Mouse (Mus musculus): Measurements from ENCODE around the gene Itpa.
A peak's percentile ranks its signal among the peaks of the same experiment; 100 is the strongest.
"Not testable (repeated sequence)": the region's sequence is repeated elsewhere in the genome, so short reads cannot be mapped to it uniquely, and the experiment has no call there.

Itpa gene

DNA sequence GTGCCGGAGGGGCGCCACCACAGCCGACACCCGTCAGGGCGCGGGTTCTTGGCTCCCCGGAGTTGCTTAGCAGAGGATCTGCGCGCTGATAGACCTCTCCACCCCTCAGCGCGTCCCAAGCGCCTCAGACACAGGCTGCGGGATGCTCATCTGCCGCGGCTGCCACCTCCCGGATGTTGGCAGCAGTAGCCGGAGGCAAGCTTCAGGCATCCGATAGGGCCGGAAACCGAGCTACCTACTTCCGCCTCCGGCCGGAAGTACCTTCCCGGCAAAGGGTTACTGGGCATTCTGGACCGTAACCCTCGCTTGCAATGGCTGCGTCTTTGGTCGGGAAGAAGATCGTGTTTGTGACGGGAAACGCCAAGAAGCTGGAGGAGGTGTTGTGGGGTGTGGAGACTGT, at the start of gene Itpa:
TSS of gene Itpa (plus strand) at position 52 of the 400 bp plus-strand sequence.
- peak; percentile 92 for DNase-seq (ENCODE audit: low read depth, low spot score)

DNA sequence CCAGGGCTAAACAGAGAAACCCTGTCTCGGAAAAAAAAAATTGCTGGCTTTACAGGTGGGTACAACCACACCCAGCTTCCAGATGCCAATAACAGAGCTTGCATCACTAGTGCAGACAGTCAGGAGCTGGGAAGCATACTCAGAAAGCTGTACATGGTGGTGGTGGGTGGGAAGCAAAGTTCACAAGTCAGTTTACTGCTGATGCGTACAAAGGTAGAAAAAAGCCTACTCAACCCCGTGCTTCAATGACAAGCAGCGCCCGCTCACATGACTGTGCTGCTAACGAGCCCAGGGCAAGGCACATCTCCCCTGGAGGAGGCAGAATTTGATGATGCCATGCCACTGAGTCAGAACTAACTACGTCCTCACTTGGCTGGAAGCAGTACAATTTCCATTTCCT, 48.4 kb upstream of the Itpa start:
- DNase-seq (ENCODE audit: low read depth, low spot score), result no peak

DNA sequence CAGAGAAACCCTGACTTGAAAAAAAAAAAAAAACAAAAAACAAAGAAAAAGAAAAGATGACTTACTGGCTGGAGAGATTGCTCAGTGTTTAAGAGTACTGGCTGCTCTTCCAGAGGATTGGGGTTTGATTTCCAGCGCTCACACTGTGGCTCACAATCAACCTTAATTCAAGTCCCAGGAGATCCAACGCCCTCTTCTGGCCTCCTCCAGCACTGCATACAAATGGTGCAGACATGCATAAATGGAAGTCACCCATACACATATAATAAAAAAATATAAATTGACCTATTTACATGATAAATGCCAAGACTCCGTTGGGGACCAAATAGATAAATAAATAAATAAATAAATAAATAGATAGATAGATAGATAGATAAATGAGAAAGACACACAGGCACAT, 39.0 kb upstream of the Itpa start:
- DNase-seq (ENCODE audit: low read depth, low spot score), result no peak

DNA sequence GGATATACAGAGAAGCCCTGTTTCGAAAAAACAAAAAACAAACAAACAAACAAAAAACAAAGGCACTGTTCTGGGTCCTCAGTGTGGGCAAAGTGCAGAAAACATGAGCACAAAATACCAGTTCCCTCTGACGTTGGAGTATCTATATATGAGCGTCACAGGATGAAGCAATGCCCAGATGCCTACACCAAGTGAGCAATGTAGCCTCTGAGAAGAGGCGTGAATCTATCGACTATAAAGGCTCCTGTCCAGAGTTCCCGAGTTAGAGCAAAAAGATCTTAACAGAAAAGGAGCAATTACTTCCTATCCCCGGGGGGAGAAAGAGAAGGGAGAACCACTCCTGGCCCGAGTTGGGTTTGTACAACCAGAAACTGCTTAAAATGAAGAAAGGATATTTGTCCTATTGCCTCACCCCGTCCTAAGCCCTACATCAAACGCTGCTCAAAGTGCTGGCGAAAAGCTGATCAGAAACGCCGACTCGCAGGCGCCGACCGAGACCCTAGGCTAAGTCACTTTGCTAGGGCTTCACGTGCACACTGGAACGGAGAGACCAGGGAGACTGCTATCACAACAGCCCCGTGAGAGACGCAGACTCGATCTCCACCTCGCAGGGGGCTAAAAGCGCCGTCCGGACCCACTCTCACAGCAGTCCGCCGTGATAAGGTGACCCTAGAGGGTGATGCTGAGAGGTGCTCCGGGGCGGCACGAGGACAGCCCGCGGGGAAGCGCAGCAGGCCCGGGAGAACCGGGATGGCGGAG, 38.2 kb upstream of the Itpa start:
- DNase-seq (ENCODE audit: low read depth, low spot score), result no peak

DNA sequence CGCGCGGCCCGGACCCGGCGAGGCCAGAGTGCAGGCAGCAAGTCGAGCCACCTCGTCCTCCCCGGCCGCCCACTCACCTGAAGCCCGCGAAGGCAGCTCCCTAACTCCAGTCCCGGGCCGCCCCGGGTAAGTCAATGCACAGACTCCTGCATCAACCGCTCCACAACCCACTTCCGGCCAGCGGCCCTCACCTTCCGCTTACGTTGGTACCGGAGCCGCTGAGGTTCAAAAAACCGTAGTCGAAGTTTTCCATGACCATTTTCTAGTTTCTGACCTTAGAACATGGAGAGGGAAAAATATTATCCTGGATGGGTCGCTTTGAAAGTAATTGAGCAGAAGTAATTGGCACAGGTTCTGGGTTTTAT, 37.6 kb upstream of the Itpa start, which contains the start of the genes Fastkd5 and Ubox5:
TSS of gene Fastkd5 (minus strand) at position 189 of the 365 bp plus-strand sequence.
TSS of gene Ubox5 (minus strand) at position 200 of the 365 bp plus-strand sequence.
- peak; percentile 79 for DNase-seq (ENCODE audit: low read depth, low spot score)

DNA sequence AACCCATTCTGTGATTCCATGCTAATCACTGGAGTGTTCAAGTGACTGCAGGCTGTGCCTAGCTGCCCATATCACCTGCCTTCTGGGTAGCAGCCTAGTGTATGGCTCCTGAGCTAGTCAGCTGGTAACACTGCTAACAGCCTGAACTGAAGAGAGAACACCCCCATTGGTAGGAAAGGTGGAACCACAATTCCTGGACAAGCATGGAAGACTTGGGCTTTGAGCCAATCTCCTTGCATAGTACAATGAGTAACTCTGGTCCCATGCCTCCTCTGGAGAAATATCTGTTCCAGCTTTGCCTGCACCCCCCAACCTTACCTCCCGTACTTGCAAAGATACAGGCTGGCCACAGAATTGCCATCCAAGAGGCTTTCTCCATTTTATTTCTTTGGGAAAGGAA, 35.0 kb upstream of the Itpa start:
- no peak for DNase-seq (ENCODE audit: low read depth, low spot score)

DNA sequence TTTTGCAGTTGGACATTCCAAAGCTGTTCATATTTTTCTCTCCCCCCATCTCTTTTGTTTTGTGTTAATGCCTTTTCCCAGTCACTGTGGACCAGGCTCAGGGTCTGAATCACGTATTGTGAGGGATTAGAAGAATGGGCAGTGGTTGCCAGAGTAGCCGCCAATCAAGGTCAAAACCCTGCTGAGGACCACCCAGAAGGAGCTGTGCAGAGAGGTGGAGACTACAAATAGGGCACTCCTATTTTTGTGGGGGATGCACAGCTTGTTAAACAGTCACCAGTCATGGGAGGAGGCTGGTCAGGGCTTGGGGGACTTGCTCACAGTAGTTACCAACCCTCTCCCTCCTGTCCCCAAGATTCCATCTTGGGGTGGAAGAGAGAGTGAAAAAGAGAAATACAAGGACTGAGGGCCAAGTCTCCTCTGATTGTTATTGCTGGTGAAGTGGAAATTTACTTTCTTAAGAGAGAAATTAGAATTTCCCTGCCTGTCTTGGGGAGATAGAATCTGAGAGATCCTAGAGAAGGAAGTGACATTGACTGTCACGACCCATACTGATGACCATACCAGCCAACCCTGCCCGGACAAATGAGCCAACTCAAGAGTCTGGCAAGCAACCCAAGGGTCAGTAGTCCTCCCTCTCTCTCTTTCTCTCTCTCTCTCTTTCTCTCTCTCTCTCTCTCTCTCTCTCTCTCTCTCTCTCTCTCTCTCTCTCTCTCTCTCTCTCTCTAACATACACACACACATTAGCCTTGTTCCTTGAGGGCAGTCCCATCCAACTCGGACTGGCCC, 34.3 kb upstream of the Itpa start:
- peak; percentile 23 for DNase-seq (ENCODE audit: low read depth, low spot score)

DNA sequence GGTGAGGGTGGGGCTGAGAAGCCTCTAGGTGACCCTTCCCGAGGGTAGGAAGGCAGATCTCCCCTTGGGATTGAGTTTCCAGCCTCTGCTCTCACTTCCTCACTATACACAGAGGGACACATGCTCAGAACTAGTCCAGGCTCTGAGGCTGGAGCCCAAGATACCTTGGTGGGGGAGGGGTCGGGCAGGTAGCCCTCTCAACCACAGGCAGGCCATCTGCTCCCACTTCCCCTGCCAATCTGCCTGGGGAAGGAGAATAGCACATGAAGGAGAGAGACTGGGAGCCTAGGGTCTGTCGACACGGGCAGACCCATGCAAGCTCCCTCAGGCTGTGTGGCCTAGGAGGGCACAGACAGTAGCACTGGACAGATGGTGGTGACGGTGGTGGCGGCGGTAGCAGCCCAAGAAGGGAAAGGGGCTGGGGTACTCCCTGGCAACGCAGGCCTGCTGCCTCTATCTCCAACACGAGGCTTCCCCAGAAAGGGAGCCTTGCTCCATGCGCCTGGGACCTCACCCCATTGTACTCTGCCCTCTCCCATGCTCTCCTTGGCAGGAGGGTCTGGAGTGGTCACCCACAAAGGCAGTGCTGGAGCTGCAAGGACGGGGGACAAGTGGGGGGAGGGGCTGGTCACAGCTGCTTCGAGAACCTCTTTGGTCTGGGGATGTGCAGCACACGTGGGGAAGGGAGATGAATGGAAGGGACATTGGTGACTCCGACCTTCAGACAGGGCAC, 33.2 kb upstream of the Itpa start:
- DNase-seq (ENCODE audit: low read depth, low spot score), result peak; percentile 25

DNA sequence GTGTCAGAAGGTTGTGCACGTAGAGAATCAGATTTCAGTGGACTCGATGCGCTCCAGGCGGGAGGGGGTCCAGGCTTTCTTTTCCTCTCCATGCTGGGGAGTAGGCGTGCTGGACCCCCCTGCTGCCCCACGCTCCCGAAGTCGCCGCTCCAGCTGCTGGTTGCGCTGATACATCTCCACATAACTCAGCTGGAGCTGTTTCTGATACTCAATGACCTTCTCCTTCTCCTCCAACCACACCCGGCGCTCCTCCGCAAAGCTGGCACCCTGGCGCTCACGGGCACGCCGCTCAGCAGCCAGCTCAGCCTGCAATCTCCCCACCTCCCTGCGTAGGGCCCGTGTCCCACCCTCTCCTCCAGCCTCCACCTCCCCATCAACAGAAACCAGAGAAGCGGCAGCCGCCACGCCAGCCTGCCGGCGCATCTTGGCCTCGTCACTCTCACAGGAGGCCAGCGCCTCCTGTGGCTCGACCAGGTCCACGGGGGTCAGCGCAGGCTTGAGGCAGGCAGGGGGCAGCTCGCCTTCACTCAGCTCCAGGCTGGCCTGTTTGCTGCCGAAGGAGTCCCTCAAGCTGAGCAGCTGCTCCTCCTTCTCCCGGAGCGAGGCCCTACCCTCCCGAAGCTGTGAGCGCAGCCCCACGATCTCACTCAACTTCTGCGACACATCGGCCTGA, 32.5 kb upstream of the Itpa start:
- peak; percentile 53 for DNase-seq (ENCODE audit: low read depth, low spot score)

DNA sequence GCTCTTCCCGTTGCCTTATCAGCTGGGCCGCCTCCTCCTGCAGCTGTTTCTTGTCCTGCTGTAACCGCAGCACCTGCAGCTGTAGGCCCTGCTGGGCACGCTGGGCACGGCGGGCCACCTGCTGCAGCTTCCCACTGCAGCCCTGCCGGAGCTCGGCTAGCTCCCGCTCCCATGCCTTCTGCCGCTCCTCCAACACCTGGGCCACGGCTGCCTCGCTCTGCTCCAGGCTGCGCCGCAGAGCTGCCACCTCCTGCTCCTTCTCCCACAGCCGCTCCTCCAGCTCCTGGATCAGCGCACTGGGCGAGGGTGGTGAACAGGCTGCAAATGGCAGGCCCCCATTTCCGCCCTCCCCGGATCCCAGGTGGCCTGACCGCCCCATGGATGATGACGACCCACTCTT, 31.6 kb upstream of the Itpa start:
- DNase-seq (ENCODE audit: low read depth, low spot score), result peak; percentile 17

DNA sequence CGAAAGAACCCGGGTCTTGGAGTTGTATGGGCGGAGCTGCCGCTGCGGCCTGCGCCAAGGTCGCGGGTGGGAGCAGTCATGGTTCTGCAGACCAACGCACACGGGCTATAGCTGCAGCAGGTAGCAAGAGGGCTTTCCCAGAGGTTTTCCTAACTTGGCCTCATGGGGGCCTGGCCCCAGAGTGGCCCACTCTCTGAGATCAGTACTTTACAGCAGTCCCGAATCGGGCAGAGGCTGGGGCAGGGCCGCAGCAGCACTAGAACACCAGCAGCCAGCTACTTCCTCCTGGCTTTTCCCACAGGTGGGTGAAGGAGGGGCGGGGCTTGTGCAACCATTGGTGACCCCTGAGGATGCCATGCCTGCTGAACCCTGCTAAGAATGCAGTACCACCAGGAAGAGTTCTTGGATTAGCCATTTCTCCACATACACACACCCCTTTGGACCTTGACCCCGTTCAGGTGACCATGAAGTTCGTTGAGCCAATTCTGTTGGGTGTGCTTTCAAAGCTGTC, 29.3 kb upstream of the Itpa start:
- no peak for DNase-seq (ENCODE audit: low read depth, low spot score)

DNA sequence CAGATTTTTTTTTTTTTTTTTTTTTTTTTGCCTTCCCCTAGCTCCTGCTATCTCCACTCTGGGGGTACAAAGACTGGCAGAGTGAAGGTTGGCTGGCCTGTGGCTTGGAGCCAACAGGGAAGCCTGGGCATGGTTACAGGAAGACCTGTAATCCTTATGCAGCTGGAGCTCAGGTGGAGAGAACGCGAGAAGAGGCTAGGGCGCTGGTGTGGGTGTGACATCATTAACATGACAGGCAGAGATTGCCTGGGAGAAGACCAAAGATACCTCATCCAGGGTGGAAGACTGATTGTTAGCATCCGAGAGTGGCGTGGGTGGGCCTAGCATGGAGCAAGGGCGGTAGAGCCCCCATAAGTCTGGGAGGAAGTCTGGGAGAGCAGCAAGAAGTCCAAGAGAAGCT, 28.1 kb upstream of the Itpa start:
- no peak for DNase-seq (ENCODE audit: low read depth, low spot score)

DNA sequence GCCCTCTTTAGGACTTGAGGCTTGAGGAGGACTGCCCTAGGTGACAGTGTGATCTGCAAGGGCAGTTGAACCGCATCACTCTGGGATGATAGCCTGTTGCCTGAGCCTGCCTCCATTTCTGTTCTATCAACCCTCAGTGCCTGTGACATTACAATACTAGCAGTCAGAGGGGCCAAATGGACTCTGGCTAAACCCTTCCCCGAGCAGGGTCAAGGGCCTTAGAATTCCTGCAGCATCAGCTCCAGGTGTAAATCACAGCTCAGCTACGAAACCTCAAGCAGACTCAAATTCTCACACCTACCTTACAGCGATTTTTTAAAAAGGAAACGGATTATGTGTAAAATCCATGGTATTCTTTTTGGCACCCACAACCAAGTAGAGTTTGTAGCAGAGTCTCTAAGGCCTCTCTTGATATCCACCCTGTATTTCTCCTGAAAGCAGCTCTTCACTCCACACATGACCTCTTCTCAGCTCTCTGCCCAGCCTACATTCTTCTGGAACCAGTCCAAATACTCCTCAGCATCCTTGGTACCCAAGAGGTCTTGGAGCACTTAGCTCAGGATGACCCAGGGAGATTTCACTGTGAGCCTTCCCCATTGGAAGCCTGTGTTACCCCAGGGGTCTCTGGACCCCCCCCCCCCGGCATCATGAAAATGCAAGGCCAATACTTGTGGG, 25.9 kb upstream of the Itpa start:
- no peak for DNase-seq (ENCODE audit: low read depth, low spot score)

DNA sequence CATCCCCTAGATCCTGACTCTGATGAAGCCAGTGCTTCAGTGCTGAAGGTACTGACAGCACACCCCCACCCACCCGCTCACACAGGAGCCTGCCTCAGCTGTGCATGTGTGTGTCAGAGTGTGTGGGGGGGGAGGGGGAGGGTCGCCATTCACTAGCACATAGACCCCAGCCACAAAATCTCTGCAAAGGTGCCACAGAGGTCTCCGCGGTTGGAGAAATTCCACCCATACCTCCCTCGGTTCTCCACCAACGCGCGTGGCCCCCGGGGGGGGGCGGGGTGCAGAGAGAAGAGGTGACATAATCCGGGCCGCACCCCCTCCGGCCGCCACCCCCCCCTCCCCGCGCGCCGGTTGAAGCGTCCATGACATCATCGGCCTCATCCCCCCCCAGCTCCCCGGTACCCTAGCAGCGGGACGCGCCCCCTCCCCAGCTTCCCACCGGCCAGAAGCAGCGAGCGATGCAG, 25.2 kb upstream of the Itpa start:
- DNase-seq (ENCODE audit: low read depth, low spot score), result no peak

DNA sequence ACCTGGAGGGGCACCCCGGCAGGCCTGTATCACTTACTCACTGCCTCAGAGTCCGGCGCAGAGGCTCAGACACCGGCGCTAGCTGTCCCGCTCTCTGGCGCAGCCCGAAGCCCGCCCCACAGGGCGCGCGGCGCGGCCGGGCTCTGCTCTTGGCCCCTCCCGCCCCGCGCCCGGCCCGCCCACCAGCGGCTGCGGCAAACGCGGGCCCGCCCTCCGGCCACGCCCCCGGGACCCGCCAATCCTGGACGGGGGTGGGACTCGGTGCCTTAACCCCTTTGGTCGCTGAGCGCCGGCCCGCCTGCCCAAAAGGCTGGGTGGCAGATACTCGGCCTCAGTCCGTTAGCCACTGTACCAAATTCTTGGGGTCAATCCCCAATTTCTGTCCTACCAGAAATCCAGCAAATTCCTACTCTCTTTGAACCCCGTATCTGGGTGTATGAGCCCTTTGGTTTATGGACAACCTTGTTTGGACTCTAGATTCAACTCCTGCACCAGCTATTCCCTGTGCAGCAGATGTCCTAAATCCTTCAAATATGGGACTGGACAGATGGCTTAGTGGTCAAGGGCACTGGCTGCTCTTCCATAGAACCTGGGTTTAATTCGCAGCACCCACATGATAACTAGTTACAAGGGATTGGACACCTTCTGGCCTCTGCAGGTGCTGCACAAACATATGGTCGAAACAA, 24.6 kb upstream of the Itpa start, which contains the start of gene Lzts3:
TSS of gene Lzts3 (minus strand) at position 120 of the 686 bp plus-strand sequence.
- peak; percentile 89 for DNase-seq (ENCODE audit: low read depth, low spot score)

DNA sequence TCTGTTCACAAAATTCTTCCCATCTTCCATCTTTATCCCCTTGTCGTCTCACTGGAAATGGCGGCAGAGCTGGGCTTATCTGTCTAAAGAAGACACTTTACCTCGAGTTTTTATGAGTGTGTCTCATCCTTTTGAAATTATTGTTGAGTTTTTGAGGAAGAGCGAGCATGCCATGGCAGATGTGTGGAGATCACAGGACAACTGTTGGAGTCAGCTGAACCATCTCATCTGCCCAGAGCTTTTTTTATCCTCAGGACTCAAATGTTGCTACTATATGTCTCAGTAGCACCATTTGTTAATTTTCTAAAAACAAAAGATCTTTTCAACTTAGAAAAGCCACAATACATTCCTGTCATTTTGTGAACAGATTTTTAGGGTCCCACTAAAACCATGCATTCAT, 22.2 kb upstream of the Itpa start:
- no peak for DNase-seq (ENCODE audit: low read depth, low spot score)

DNA sequence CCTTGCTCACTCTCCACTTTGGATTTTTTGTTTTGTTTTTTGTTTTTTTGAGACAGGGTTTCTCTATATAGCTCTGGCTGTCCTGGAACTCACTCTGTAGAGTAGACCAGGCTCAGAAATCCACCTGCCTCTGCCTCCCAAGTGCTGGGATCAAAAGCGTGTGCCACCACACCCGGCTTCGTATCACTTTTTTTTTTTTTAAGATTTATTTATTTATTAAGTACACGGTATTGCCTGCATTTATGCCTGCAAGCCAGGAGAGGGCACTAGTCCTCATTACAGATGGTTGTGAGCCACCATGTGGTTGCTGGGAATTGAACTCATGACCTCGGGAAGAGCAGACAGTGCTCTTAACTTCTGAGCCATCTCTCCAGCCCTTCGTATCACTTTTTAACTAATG, 18.4 kb upstream of the Itpa start:
- not testable (repeated sequence) for DNase-seq (ENCODE audit: low read depth, low spot score)

DNA sequence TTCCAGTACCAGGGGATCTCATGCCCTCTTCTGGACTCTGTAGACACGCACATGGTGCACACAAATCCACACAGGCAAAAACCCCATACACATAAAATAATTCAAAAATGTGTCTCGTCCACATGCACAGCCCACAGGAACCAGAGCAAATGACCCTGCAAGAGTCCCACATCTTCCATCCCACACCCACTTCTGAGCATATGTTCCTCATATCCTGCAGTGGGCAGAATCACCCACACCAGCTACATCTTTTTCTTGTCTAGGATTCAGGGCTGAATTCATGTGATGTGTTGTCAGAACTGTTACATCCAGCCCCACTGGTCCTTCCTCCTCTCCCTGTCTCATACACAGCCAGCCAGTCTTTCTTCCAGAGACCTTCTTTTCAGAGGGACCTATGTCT, 14.1 kb upstream of the Itpa start:
- no peak for DNase-seq (ENCODE audit: low read depth, low spot score)

DNA sequence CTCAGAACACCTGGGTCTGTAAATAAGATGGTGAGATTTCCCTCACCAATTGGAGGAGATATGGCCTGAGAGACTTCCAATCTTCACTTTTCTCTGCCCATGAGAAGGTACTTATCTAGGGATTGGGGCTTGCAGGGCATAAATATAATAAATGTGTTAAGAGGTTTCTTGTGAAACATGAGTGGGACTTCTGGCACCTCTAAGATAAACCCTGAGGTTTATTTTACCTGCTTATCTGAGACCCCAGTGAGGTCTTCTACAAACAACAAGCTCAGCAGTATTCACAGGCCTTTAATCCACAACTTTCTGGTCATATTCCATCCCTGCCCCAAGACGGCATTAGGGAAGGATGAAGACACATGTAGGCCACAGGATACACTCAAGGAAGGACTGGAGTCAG, 13.7 kb upstream of the Itpa start:
- no peak for DNase-seq (ENCODE audit: low read depth, low spot score)

DNA sequence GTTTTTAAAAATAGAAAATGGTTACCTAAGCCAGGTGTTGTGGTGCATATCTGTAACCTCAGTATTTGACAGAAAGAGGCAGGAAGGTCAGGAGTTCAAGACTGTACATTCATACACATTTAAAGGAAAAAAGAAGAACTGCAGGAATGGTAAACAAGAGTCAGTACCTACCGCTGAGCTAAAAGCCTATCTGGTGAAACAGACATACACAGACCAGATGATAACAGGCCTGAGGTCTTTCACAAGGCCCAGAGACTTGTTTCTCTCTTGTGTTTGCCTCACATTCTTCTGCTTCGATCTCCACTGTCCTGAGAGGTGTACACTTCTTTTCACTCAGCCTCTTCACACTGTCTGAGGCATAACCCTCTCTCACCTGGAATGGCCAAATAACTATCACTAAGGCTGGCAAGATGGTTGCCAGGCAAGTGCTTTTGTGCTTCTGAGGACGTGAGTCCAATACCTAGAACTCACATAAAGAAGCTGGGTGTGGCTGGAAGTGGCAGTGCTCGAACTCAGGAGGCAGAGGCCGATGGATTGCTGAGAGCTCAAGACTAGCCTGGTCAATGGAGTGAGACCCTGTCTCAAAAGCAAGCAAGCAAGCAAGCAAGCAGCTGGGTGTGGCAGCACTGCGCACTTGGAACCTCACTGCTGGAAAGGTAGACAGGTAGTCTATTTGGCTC, 11.6 kb upstream of the Itpa start:
- DNase-seq (ENCODE audit: low read depth, low spot score), result no peak

All from mesoderm, embryonic 11.5 days (tissue).